17 mouse cellular contexts compared by ENCODE assay signal in genomic region chr6:8936168-8936567, GRCm38 (mm10). TPM values are rescaled to one million over a fixed set of nuclear protein-coding genes. Genes with fewer than 3 reads are reported as not detected.
A peak's percentile ranks its signal among the peaks of the same experiment; 100 is the strongest.
DNase-seq lines count a peak whose midpoint lies in the region; ATAC-seq and TF ChIP-seq lines count a peak whose summit lies in the region.
"Had no signal": no experiment of that assay in that cellular context is flagged by ENCODE, and none has a peak within 500 bp of the region (broad histone marks: within the 10 kb centered on the region; RNA-seq: fewer than 3 reads in every experiment).

No protein-coding gene starts in this region.

- ATAC-seq in embryonic facial prominence, embryonic 13.5 days (ENCODE audit: insufficient number of reproducible peaks, insufficient read depth, low FRiP score, low TSS enrichment, low read depth): no peak
- no peak for ATAC-seq in stomach, embryonic 14.5 days (ENCODE audit: insufficient number of reproducible peaks, insufficient read depth, low FRiP score, low read depth)
- ATAC-seq in stomach, postnatal 0 days (ENCODE audit: low FRiP score, low TSS enrichment): no peak
- ATAC-seq in midbrain, embryonic 15.5 days (replicated peaks): peak; percentile 78
- ATAC-seq in megakaryocyte, adult 5-6 weeks (ENCODE audit: poor library complexity, severe bottlenecking): no peak
- no peak for ATAC-seq in intestine, postnatal 0 days

- no peaks in the 10 kb centered on the region for H3K4me1 ChIP-seq in embryonic facial prominence, embryonic 13.5 days
- H3K4me1 ChIP-seq in embryonic facial prominence, embryonic 10.5 days: no peaks in the 10 kb centered on the region
- no peaks in the 10 kb centered on the region for H3K4me1 ChIP-seq in stomach, embryonic 14.5 days (ENCODE audit: control insufficient read depth, insufficient read depth, low read length)
- no peaks in the 10 kb centered on the region for H3K4me1 ChIP-seq in stomach, postnatal 0 days (replicated peaks; ENCODE audit: control insufficient read depth, insufficient read depth)
- peaks cover 12% of the 10 kb centered on the region for H3K4me1 ChIP-seq in midbrain, embryonic 15.5 days
- no peaks in the 10 kb centered on the region for H3K4me1 ChIP-seq in intestine, postnatal 0 days (replicated peaks; ENCODE audit: control insufficient read depth, insufficient read depth, low read length)
- H3K4me1 ChIP-seq: intestine, embryonic 15.5 days; lung, embryonic 15.5 days had no signal

- no peak for DNase-seq in embryonic facial prominence, embryonic 10.5 days (ENCODE audit: low spot score)
- DNase-seq in stomach, postnatal 0 days (ENCODE audit: low spot score): no peak
- DNase-seq in heart, postnatal 4 days: no peak
- DNase-seq: heart, adult 2 months had no signal

- H3K36me3 ChIP-seq in embryonic facial prominence, embryonic 13.5 days: no peaks in the 10 kb centered on the region
- H3K36me3 ChIP-seq in embryonic facial prominence, embryonic 10.5 days (replicated peaks): no peaks in the 10 kb centered on the region
- no peaks in the 10 kb centered on the region for H3K36me3 ChIP-seq in stomach, embryonic 14.5 days (ENCODE audit: control insufficient read depth, insufficient read depth, low read length)
- no peaks in the 10 kb centered on the region for H3K36me3 ChIP-seq in stomach, postnatal 0 days (ENCODE audit: control insufficient read depth, insufficient read depth, low read length)
- H3K36me3 ChIP-seq in midbrain, embryonic 15.5 days (replicated peaks): no peaks in the 10 kb centered on the region
- no peaks in the 10 kb centered on the region for H3K36me3 ChIP-seq in intestine, postnatal 0 days (ENCODE audit: control insufficient read depth, insufficient read depth)
- H3K36me3 ChIP-seq: intestine, embryonic 15.5 days; lung, embryonic 15.5 days had no signal

- no peak for TF ChIP-seq CTCF in stomach, postnatal 0 days (IDR thresholded peaks at IDR 0.05; ENCODE audit: low read depth)
- no peak for TF ChIP-seq CTCF in intestine, postnatal 0 days (IDR thresholded peaks at IDR 0.05; ENCODE audit: low read depth)

- no peak overlapping the region for H3K9ac ChIP-seq in embryonic facial prominence, embryonic 13.5 days
- H3K9ac ChIP-seq in stomach, embryonic 14.5 days (replicated peaks; ENCODE audit: low read depth, low read length): no peak overlapping the region
- no peak overlapping the region for H3K9ac ChIP-seq in stomach, postnatal 0 days (ENCODE audit: low read length)
- no peak overlapping the region for H3K9ac ChIP-seq in midbrain, embryonic 15.5 days
- H3K9ac ChIP-seq in intestine, postnatal 0 days (ENCODE audit: low read depth, low read length): no peak overlapping the region
- H3K9ac ChIP-seq: intestine, embryonic 15.5 days; lung, embryonic 15.5 days had no signal

- peak overlapping the region; percentile 41 for H3K4me2 ChIP-seq in embryonic facial prominence, embryonic 13.5 days
- H3K4me2 ChIP-seq in stomach, embryonic 14.5 days (replicated peaks; ENCODE audit: low read depth, low read length): 0 out of 2 replicates have a peak overlapping the region, but pooled peaks have one; percentile 10
- no peak overlapping the region for H3K4me2 ChIP-seq in stomach, postnatal 0 days (replicated peaks; ENCODE audit: low read depth)
- peak overlapping the region; percentile 43 for H3K4me2 ChIP-seq in midbrain, embryonic 15.5 days
- no peak overlapping the region for H3K4me2 ChIP-seq in intestine, postnatal 0 days (replicated peaks; ENCODE audit: low read depth)
- H3K4me2 ChIP-seq: intestine, embryonic 15.5 days; lung, embryonic 15.5 days had no signal

- H3K27me3 ChIP-seq in embryonic facial prominence, embryonic 13.5 days: peaks cover 20% of the 10 kb centered on the region
- no peaks in the 10 kb centered on the region for H3K27me3 ChIP-seq in embryonic facial prominence, embryonic 10.5 days (replicated peaks; ENCODE audit: low read depth, poor library complexity, severe bottlenecking)
- no peaks in the 10 kb centered on the region for H3K27me3 ChIP-seq in stomach, embryonic 14.5 days (ENCODE audit: control insufficient read depth, insufficient read depth, low read length)
- no peaks in the 10 kb centered on the region for H3K27me3 ChIP-seq in stomach, postnatal 0 days (ENCODE audit: control insufficient read depth, insufficient read depth, low read length)
- H3K27me3 ChIP-seq in midbrain, embryonic 15.5 days (replicated peaks): no peaks in the 10 kb centered on the region
- no peaks in the 10 kb centered on the region for H3K27me3 ChIP-seq in intestine, postnatal 0 days (replicated peaks; ENCODE audit: control insufficient read depth, insufficient read depth, low read length)
- H3K27me3 ChIP-seq: intestine, embryonic 15.5 days; lung, embryonic 15.5 days had no signal

- no peak overlapping the region for H3K4me3 ChIP-seq in embryonic facial prominence, embryonic 13.5 days
- no peak overlapping the region for H3K4me3 ChIP-seq in embryonic facial prominence, embryonic 10.5 days
- H3K4me3 ChIP-seq in stomach, embryonic 14.5 days (ENCODE audit: low read depth, low read length): no peak overlapping the region
- no peak overlapping the region for H3K4me3 ChIP-seq in stomach, postnatal 0 days (ENCODE audit: low read depth, low read length)
- no peak overlapping the region for H3K4me3 ChIP-seq in midbrain, embryonic 15.5 days
- no peak overlapping the region for H3K4me3 ChIP-seq in intestine, postnatal 0 days (ENCODE audit: low read depth, low read length)
- H3K4me3 ChIP-seq: erythroblast, embryonic 14.5 days; heart, adult 2 months; intestine, embryonic 15.5 days; lung, embryonic 15.5 days had no signal

- TF ChIP-seq EP300 in stomach, postnatal 0 days (optimal IDR thresholded peaks at IDR 0.05): no peak

- no peaks in the 10 kb centered on the region for H3K9me3 ChIP-seq in embryonic facial prominence, embryonic 13.5 days
- no peaks in the 10 kb centered on the region for H3K9me3 ChIP-seq in embryonic facial prominence, embryonic 10.5 days
- H3K9me3 ChIP-seq in stomach, embryonic 14.5 days (ENCODE audit: control insufficient read depth, low read depth, low read length): no peaks in the 10 kb centered on the region
- H3K9me3 ChIP-seq in stomach, postnatal 0 days (ENCODE audit: control insufficient read depth, low read length): no peaks in the 10 kb centered on the region
- no peaks in the 10 kb centered on the region for H3K9me3 ChIP-seq in midbrain, embryonic 15.5 days
- no peaks in the 10 kb centered on the region for H3K9me3 ChIP-seq in intestine, postnatal 0 days (ENCODE audit: control insufficient read depth)
- H3K9me3 ChIP-seq: intestine, embryonic 15.5 days; lung, embryonic 15.5 days had no signal

- 15% methylated on average over 4 of the region's 4 CpGs for WGBS in embryonic facial prominence, embryonic 13.5 days
- 28% methylated on average over 4 of the region's 4 CpGs for WGBS in embryonic facial prominence, embryonic 10.5 days
- WGBS in stomach, embryonic 14.5 days: 8% methylated on average over 4 of the region's 4 CpGs
- 12% methylated on average over 4 of the region's 4 CpGs for WGBS in stomach, postnatal 0 days
- WGBS in midbrain, embryonic 15.5 days: 16% methylated on average over 4 of the region's 4 CpGs
- 13% methylated on average over 4 of the region's 4 CpGs for WGBS in intestine, postnatal 0 days

- H3K27ac ChIP-seq in embryonic facial prominence, embryonic 13.5 days: no peak overlapping the region
- no peak overlapping the region for H3K27ac ChIP-seq in embryonic facial prominence, embryonic 10.5 days (replicated peaks)
- H3K27ac ChIP-seq in stomach, embryonic 14.5 days (ENCODE audit: low read length): no peak overlapping the region
- no peak overlapping the region for H3K27ac ChIP-seq in stomach, postnatal 0 days (replicated peaks)
- peak overlapping the region; percentile 56; the same call in 1 of the 2 replicates for H3K27ac ChIP-seq in midbrain, embryonic 15.5 days
- no peak overlapping the region for H3K27ac ChIP-seq in intestine, postnatal 0 days (ENCODE audit: low read depth, low read length)
- H3K27ac ChIP-seq: heart, adult 2 months; intestine, embryonic 15.5 days; kidney, postnatal 0 days; lung, embryonic 15.5 days had no signal

RNA-seq across cellular contexts. Expression of gene Nxph1, which starts 12.1 kb away (rescaled TPM):
- 2.9 and 3.2 TPM in 2 replicates for polyA plus RNA-seq in embryonic facial prominence, embryonic 13.5 days (2015; fragmentation: Nextera tagmentation; extraction: Ambion mirVana)
- 0.32 and 0.41 TPM in 2 replicates for polyA plus RNA-seq in embryonic facial prominence, embryonic 10.5 days (2016; fragmentation: Nextera tagmentation; extraction: Ambion mirVana)
- 0.42 and 0.82 TPM in 2 replicates for polyA plus RNA-seq in stomach, embryonic 14.5 days (2014; fragmentation: Nextera tagmentation; extraction: Ambion mirVana)
- 0.28 and 0.42 TPM in 2 replicates for polyA plus RNA-seq in stomach, postnatal 0 days (2015; fragmentation: Nextera tagmentation; extraction: Ambion mirVana)
- 75.8 and 79.2 TPM in 2 replicates for polyA plus RNA-seq in midbrain, embryonic 15.5 days (2015; fragmentation: Nextera tagmentation; extraction: Ambion mirVana)
- not detected in 2 replicates for total RNA-seq in megakaryocyte, adult 5-6 weeks (2015)
- total RNA-seq in megakaryocyte, adult 5-6 weeks (2017): not detected in 2 replicates
- 0.23 and 0.24 TPM in 2 replicates for polyA plus RNA-seq in intestine, postnatal 0 days (2015; fragmentation: Nextera tagmentation; extraction: Ambion mirVana)
- under 1 TPM in 1 of 2 experiments, not detected in 1; 0.10 TPM for total RNA-seq in heart, postnatal 4 days (2021)
- total RNA-seq: gastrocnemius, adult 18-20 months; heart, adult 2 months; heart, postnatal 10 days; megakaryocyte progenitor cell, adult 5-6 weeks had no signal
- polyA plus RNA-seq: erythroblast, embryonic 14.5 days; heart, adult 2 months; kidney, postnatal 0 days; liver, adult 2 months had no signal

Comparison
In these comparisons a context has a peak if more than half of its experiments do, and no peak if none do; other contexts are left out.
1. H3K4me2 ChIP-seq: peak in embryonic facial prominence, embryonic 13.5 days (single experiment), stomach, embryonic 14.5 days (single experiment) and midbrain, embryonic 15.5 days (single experiment); none in stomach, postnatal 0 days (single experiment) and intestine, postnatal 0 days (single experiment).
2. RNA of gene Nxph1, which starts 12.1 kb away (polyA plus RNA-seq): 75.8 to 79.2 TPM in midbrain, embryonic 15.5 days; 2.9 to 3.2 TPM in embryonic facial prominence, embryonic 13.5 days, 0.42 to 0.82 TPM in stomach, embryonic 14.5 days, 0.32 to 0.41 TPM in embryonic facial prominence, embryonic 10.5 days, 0.28 to 0.42 TPM in stomach, postnatal 0 days and 0.23 to 0.24 TPM in intestine, postnatal 0 days; every median in the first group is over 10 times any median in the second.